Mouse (Mus musculus): Measurements from ENCODE around the gene Avil.
A peak's percentile ranks its signal among the peaks of the same experiment; 100 is the strongest.

The Avil gene

GRCm38 (mm10) chr10:126980933-126981530, 19.5 kb upstream of the Avil start:
- no peak for DNase-seq (ENCODE audit: low spot score in 2 of 2)

GRCm38 (mm10) chr10:126981746-126982145, 18.8 kb upstream of the Avil start:
- DNase-seq (ENCODE audit: low spot score in 2 of 2), result no peak

GRCm38 (mm10) chr10:126983193-126983725, 17.2 kb upstream of the Avil start:
- DNase-seq (ENCODE audit: low spot score in 2 of 2), result no peak

GRCm38 (mm10) chr10:126984189-126985004, 16.1 kb upstream of the Avil start:
- DNase-seq (ENCODE audit: low spot score in 2 of 2), result no peak

- no peak for DNase-seq (ENCODE audit: low spot score in 2 of 2)
Observed at GRCm38 (mm10) chr10:126985127-126985526, 15.4 kb upstream of the Avil start.

GRCm38 (mm10) chr10:126985579-126985978, 14.9 kb upstream of the Avil start:
- no peak for DNase-seq (ENCODE audit: low spot score in 2 of 2)

GRCm38 (mm10) chr10:126986541-126986961, 14.0 kb upstream of the Avil start:
- DNase-seq (ENCODE audit: low spot score in 2 of 2), result peak; percentile 64 to 65

GRCm38 (mm10) chr10:126987183-126988118, 13.1 kb upstream of the Avil start:
- DNase-seq (ENCODE audit: low spot score in 2 of 2), result no peak

GRCm38 (mm10) chr10:126988513-126989165, 11.9 kb upstream of the Avil start:
- DNase-seq (ENCODE audit: low spot score in 2 of 2), result no peak

- peak; percentile 68 to 79 for DNase-seq (ENCODE audit: low spot score in 2 of 2)
Observed at GRCm38 (mm10) chr10:126990313-126991056, 10.0 kb upstream of the Avil start.

- no peak for DNase-seq (ENCODE audit: low spot score in 2 of 2)
Observed at GRCm38 (mm10) chr10:126991676-126992075, 8.8 kb upstream of the Avil start.

GRCm38 (mm10) chr10:126993621-126994020, 6.9 kb upstream of the Avil start:
- DNase-seq (ENCODE audit: low spot score in 2 of 2), result no peak

- DNase-seq (ENCODE audit: low spot score in 2 of 2), result no peak
Observed at GRCm38 (mm10) chr10:126997340-126998113, 3.0 kb upstream of the Avil start.

- DNase-seq (ENCODE audit: low spot score in 2 of 2), result no peak
Observed at GRCm38 (mm10) chr10:127001297-127001696, 788 bp downstream of the Avil start.

- no peak for DNase-seq (ENCODE audit: low spot score in 2 of 2)
Observed at GRCm38 (mm10) chr10:127002056-127002455, 1.5 kb downstream of the Avil start.

- DNase-seq (ENCODE audit: low spot score in 2 of 2), result no peak
Observed at GRCm38 (mm10) chr10:127002765-127003164, 2.3 kb downstream of the Avil start.

- no peak for DNase-seq (ENCODE audit: low spot score in 2 of 2)
Observed at GRCm38 (mm10) chr10:127003334-127003733, 2.8 kb downstream of the Avil start.

- no peak for DNase-seq (ENCODE audit: low spot score in 2 of 2)
Observed at GRCm38 (mm10) chr10:127003806-127004205, 3.3 kb downstream of the Avil start.

GRCm38 (mm10) chr10:127016488-127016887, 16.0 kb downstream of the Avil start:
- no peak for DNase-seq (ENCODE audit: low spot score in 2 of 2)

GRCm38 (mm10) chr10:127017071-127017470, 16.6 kb downstream of the Avil start:
- DNase-seq (ENCODE audit: low spot score in 2 of 2), result no peak

All from frontal cortex, postnatal 14 days (tissue).